Mouse (Mus musculus) G1E (cell line): ENCODE results near the gene Baiap2.

Experiments
- CTCF ChIP-seq: IDR thresholded peaks from 2 replicates; pipeline ENCODE4 v1.5.1; 2012; ENCODE audit warnings: low read depth, low read length, inconsistent platforms, mixed read lengths
- GATA1 ChIP-seq: IDR thresholded peaks from 2 replicates; pipeline ENCODE4 v1.6.1; 2012; ENCODE audit warnings: borderline replicate concordance, low read length, inconsistent platforms, mixed read lengths
- POLR2AphosphoS5 ChIP-seq: IDR thresholded peaks from 2 replicates; pipeline ENCODE4 v1.6.1; 2012; ENCODE audit warnings: low read depth, low read length, inconsistent platforms; ENCODE audit not compliant: insufficient replicate concordance
- TAL1 ChIP-seq: conservative IDR thresholded peaks from 2 replicates; pipeline ENCODE4 v1.6.1; 2012; ENCODE audit warnings: low read depth, low read length, inconsistent platforms, mixed read lengths

- no peak for TF ChIP-seq CTCF
- TF ChIP-seq GATA1: no peak
- no peak for TF ChIP-seq TAL1
- TF ChIP-seq POLR2AphosphoS5: no peak
These were observed 37.2 kb downstream of the Baiap2 start for GRCm38 (mm10) chr11:119979596-119980385.
